Mouse (Mus musculus): Measurements from ENCODE around the gene Cped1.

Cped1 gene

DNA sequence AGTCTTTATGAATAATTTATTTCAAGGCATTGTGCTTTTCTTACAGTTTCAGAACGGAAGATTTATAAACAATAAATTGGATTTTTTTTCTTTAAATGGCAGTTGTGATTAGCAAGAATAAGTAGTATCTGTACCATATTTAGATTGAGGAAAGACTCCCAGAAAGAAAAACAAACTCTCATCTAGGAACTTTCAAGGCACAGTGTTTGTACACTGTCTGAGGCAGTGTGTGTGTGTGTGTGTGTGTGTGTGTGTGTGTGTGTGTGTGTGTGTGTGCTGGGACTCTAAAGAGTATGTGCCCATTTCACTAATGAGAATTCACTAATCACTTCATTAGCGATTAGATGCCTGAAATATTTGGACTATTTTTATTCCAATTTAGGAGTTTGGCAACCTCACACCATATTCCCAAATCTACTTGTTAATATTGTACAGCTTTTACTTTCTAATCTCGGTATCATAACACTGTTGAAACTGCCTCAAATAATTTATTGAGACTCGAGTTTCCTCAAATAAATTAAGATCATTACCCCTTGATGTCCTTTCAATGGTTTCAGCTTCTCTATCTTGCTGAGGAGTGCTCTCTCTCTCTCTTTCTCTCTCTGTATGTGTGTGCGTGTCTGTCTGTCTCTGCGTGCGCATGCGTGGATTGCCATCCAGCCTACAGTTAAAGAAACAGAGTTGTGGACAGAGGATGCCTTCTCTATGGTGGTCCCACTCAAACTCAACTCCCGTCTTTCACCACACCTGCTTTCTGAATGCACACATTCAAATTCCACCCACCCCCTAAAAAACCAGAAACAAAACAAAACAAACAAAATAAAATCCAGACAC lies 41.3 kb downstream of the Cped1 start:
- DNase-seq, result no peak

DNA sequence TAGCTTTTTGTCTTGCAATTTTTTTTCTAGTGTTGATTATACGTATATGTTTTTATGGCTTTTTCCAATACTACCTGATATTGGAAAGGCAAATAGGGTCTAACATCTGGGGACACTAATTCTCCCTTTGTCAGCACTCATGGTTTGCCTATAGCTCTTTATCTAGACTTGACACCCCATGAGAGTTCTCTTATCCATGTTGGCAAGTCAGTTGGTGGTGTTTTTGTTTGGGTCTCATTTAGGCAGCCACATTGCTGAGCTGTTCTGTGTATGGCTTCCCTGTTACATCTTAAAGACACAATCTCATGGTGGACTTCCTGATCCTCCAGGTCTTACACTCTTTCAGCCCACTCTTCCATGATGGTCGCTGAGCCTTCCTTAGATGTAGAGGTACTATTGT lies 42.1 kb downstream of the Cped1 start:
- no peak for DNase-seq

DNA sequence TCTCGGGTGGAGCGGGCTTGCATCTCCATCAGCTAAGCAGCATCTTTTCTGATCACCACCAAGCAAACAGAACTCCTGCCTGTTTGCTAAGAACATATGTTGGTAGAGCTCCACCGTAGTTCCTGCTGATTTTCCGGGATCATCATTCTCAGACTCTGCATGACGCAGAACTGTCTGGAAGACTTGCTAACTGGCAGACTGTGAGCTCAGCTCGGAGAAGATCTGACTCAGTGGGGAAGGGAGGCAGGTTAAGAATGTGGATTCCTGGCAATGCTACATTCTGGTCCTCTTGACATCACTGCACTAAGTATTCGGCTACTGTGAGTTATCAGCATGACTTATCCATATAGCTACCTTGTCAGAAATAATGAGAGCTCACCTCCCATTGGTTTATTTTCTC lies 44.7 kb downstream of the Cped1 start:
- no peak for DNase-seq

DNA sequence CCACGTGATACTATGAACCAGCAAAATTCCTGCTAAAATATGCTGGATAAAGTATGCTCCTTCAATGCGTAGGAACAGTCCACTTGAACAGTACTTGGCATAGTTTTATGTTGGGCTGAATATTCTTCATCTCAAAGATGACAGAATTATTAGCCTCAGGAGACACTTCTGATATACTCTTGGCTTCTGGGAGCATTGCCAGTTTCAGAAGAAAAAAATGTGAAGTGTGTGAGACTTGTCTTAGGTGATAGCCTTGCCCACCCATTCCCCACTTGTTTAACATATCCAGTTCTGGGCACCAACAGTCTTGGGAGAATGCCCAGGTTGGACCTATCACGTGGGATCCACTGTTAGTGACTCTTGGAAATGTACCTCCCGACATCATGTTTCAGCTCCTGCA lies 47.5 kb downstream of the Cped1 start:
- no peak for DNase-seq

DNA sequence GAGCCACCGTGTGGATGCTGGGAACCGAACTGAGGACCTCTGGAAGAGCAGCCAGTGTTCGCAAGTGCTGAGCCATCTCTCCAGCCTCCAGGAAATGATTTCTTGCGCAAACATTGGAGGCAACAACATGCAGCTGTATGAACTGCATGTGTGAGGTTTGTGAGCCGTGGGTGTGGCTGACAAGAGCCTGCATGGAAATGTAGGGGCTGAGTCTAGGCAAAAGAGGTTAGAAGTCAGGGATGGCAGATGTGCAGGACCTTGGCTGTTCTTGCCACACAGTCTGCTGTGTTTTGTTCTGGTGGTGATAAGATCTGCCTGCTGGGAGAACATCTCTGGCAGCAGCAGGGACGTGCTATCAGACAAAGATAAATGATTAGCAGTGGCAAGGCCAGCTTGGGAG lies 49.7 kb downstream of the Cped1 start:
- no peak for DNase-seq

DNA sequence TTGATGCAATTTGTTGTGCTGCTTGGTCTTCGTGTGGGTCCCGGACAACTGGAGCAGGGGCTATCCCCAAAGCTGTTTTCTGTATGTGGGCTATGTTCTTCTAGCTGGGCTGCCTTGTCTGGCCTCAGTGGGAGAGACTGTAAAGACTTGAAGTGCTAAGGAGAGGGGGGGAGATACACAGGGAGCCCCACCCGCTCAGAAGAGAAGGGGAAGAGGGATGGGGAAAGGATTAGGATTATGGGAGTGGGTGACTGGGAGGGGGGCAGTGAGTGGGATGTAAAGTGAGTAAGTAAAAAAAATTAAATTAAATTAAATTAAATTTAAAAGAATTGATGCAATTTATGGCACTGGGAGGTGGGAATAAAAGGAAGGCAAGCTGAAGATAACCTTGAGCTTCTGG lies 50.2 kb downstream of the Cped1 start:
- DNase-seq, result no peak

DNA sequence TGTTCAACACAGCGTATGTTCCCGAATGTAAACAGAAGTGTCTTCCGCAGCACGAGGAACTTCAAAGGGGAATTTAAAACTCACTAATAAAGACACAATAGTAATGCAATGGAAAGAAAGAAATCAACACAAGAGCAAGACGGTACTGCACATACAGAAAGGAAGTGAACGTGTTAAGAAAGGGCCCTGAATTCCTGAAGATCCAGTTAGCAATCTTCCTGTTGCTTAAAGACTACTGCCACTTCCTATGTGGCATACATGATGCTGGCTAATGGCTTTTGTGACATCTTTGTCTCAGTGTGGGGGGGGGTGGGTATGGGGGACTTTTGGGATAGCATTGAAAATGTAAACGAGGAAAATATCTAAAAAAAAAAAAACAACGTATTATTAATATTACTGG lies 50.7 kb downstream of the Cped1 start:
- no peak for DNase-seq

DNA sequence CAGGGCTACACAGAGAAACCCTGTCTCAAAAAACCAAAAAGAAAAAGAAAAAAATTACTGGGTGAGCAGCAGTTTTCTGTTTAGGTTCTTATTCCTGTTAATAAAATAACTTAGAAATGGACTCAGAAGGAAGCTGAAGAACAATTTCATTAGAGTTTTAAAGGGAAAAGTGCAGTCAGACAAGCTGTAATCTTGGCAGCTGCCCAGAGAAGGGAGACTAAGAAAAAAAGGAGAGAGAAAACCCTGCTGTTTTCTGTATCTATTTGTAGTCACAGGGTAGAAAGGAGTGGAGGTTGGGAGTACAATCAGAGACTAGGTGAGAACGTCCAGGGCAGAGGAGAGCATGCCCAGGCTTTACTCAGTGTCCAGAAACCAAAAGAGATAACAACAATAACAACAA lies 51.2 kb downstream of the Cped1 start:
- no peak for DNase-seq

DNA sequence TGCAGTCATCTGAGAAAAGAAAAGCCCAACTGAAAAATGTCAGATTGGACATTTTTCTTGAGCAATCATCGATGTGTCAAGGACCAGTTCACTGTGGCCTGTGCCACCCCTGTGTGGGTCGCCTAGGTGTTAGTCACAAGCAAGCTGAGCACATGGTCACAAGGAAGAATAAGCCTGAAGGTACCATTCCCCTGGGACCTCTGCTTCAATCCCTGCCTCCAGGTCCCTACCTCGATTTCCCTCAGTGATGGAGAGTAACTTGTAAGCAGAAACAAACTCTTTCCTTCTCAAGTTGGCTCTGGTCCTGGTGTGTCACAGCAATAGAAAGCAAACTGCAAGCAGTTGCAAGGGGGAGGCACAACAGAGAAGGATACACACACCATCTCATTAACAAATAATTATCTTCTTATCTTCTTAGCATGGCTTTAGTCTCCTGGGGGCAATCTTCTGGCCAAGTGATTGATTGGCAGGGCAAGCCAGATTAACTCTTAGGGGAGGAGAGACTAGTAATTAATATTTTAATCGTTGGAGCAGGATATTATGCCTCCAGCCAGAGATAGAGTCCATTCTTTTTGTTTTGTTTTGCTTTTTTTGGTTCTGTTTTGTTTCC lies 51.8 kb downstream of the Cped1 start:
- no peak for DNase-seq

DNA sequence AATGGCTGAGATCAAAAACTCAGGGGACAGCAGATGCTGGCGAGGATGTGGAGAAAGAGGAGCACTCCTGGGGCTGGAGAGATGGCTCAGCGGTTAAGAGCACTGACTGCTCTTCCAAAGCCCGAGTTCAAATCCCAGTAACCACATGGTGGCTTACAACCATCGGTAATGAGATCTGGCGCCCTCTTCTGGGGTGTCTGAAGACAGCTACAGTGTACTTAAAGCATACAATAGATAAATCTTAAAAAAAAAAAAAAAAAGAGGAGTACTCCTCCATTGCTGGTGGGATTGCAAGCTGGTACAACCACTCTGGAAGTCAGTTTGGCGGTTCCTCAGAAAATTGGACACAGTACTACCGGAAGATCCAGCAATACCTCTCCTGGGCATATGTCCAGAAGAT lies 54.0 kb downstream of the Cped1 start:
- DNase-seq, result peak; percentile 6 to 7

DNA sequence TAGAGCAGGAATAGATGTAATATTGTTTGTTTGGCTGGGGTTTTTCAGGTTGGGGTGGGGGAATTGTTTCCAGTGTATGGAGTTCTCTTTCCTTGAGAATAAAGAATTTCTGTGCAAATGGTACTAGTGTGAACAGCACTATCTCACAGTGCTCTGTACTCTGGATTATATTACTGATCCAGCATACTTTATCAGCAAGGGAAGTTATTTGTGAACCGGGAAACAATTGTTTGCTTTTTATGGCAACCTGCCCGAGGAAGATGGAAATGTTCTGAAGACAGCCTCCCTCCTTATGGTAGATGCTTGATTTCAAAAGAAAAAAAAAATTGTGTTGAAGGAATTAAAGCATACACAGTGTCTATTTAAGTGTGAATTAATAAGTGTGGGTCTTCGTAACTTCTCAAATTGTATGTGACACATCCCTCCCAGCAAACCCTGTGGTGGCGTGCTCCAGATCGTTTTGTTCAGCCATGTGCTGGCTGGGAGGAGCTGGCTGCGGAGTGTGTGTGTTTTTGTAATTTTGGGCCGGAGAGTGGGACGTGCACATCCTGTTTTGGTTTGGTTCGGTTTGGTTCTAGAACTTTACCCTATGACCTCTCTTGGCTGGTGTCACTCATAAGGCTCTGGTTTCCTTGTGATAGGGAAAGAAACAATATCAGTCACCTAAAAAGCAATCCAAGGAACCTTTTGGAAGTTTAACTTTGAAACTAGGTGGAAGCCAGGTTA lies 59.3 kb downstream of the Cped1 start:
- DNase-seq, result no peak

DNA sequence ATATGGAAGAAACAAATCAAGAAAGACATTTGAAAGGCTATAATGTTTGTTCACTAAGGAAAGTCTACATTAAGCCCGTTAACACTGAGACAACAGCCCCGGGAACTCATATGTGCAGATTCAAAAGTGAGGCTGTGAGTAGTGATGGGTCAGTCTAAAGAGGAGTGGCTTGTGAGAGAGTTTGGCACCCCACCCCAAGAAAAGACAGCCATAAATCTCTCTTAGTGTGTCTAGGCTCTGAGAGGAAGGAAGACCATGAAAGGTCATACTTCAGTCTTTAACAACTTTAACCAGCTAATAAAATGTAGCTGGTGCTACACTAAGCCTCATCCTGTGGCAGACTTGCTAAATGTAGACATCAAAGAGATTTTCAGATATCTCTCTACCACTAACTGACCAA lies 61.4 kb downstream of the Cped1 start:
- DNase-seq, result no peak

DNA sequence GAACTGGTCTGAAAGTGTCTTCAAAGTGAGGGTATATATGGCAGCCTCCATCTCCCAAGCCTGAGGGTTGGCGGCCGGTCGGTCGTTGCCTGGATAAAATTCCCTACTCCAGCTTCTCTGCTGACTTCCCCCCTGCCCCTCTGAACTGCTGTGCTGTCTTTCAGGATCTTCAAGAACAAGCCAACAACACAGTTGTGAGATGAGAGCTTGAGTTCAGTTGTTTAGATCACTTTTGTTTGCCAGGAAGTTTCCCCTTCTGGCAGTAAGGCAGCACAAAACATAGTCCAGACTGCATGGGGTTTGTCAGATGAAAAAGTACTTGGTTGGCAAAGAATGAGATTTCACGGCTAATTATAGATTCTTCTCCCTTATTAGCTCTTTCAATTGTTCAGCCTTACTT lies 63.4 kb downstream of the Cped1 start:
- no peak for DNase-seq

DNA sequence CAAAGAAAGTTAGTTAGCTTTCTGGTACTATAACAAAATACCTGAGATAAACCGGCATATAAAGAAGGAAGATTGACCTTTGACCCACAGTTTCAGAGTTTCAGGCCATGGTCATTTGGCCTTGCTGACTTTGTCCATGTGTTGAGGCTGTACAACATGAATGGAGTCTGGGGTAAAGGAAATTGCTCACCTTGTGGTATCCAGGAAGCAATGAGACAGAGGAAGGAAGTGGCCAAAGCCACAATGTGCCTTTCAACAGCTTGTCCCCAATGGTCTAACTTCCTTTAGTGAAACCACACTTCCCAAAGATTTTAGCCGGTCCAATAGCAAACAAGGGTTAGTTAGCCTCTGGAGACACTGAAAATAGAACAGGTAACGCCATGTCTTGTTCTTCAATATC lies 65.8 kb downstream of the Cped1 start:
- DNase-seq, result no peak

DNA sequence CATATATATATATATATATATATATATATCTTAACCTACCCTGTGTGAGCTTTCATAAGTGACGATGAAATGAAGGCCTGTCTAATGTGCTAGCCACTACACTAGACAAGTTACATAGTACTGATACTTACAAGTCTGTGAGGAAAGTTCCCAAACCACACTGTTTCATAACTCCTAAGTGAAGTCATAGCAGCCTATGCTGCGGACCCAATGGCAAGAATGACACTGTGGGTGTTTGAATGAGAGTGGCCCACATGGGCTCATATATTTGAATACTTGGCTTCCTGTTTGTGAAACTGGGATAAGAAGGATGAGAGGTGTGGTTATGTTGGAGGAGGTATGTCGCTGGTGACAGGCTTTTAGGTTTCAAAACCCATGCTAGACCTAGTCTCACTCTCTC lies 67.3 kb downstream of the Cped1 start:
- no peak for DNase-seq

DNA sequence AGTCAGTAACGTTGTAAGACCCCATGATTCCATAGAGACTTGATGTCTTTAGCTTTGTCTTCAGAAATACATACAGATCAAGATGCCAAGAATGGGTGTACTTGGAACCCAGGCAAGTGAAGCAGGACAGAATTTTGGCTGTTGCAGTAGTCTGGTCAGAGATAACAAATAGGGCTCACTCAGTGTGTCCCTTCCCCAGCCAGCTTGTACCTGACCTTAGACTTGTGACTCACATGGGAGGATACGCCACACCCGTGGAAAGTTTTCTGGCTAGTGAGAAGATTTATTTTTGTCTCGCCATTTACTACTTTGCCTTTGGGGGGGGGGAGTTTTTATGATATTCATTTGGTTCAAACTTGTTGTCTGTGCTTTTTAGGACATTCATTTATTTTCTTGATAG lies 78.6 kb downstream of the Cped1 start:
- DNase-seq, result no peak

DNA sequence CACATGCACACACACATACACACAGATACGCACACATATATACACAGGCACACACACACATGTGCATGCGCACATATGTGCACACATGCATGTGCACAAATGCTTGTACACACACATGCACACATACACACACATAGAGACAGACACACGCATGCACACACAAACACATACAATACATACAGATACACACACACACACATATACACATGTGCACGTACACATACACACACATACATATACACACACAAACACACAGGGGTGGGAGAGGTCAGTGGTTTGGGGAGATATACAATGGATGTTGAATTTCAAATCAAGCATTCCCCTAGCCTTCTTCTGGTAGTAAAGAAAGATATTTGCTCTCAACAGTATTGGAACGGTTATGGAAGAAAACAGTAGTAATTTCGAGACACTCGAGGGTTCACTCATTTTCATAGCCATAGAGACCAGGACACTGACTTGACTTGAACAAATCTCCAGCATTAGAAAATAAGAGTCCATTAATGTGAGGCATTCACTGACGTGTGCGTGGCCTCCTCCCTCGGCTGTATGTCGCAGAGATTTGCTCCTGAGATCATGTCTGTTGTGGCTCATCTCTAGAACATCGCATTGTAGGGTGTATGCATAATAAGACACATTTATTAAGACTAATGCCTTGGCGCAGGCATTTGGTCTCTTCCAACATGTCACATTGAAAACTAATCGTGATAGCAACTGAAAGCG lies 85.0 kb downstream of the Cped1 start:
- DNase-seq, result no peak

DNA sequence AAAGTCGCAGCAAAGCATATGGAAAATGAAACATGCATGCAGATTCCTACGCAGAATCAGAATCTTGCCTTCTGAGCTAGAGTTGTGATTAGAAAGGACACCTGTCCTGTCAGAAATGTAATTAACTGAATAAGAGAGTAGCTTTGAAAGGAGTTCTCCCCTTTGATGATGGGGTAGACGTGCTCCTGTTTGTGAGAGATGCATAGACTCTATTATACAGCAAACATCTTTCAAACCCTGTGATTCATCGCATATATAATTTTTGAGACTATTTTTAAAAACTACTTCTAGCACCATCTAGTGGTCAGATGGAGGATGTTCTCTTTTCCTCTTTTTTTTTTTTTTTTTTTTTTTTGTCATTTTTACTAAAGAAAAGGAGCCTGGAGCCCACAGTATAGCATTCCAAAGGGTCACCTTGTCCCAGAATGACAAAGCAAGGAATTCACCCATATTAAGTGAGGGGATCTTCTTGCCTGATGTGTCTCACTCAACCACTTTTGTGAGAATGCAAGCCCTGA lies 85.7 kb downstream of the Cped1 start:
- DNase-seq, result peak in 1 of 2 experiments; percentile 2

DNA sequence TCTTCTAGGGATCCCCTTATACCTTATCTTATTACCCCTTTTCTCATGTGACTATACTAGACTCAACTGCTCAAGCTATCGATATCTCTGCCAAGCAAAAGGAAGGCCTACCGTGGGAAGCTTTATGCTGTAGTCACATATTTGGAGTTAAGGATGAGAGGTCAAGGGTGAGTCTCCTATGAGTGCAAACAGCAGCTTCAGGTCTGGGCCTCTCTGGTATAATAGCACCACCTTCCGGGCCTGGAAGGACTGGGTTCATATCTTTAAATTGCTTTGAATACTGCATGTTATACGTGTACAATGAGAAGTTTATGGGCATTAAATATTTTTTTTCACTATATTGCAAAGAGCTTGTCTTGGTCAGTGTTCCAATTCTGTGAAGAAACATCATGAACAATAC lies 87.0 kb downstream of the Cped1 start:
- no peak for DNase-seq

DNA sequence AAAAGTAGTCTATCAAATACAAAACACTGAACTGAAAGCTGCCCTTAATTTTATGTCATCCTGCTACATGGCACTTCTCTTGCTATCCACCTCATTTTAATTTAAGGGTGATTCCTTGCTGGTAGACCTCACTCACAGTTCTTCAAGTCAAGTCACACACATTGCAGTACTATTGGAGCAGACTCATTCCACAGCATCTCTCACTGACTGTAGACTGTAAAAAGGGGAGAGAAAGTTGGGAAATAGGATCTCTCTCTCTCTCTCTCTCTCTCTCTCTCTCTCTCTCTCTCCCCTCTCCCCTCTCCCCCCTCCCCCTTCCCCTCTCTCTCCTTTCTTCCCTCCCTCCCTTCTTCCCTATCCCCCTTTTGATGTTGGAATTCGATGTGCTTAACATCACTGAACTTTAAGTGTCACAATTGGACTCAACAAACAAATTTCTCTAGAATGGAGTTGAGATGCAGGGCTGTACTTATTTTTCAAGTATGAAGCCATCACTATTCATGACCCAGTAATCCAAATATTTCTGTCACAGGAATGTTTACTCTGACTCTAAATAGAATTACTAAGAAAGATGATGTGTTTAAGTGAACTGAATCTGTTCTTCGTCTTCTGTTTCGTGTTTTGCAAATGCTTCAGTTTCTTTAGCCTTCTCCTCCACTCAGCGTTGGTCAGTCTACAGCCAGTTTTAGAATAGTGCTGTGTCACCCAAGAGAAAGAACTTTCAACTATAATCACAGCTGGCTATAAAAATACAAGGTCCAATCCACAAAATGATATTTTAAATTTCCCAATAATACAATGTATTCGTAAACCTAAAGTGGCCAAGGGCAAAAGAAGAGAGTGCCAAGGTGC lies 88.7 kb downstream of the Cped1 start:
- no peak for DNase-seq

DNA sequence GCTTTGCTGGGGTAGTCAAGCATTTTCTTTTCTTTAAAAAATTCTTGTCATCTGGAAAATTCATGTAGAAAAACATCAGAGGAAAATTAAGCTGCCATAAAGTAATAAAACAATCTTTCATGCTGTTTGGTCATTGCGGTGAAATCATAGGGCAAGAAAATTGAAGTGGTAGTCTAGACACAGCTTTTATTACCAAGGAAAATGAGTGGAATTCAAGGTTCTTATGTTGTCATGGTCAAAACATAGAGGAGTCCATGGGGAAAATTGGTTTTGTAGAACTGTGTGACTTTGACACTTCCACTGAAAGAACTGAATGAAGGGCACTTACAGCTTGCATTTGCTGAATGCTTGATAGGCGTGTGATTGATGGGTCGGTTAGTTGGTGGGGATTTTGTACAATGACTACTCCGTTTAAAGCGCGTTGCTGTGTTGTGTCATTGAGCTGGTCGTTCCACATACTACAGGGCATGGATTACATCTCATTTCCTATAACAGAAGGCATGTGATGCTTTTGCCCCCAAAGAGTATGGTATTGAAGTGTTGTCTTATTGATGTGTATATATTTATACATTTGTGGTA lies 93.1 kb downstream of the Cped1 start:
- DNase-seq, result no peak

DNA sequence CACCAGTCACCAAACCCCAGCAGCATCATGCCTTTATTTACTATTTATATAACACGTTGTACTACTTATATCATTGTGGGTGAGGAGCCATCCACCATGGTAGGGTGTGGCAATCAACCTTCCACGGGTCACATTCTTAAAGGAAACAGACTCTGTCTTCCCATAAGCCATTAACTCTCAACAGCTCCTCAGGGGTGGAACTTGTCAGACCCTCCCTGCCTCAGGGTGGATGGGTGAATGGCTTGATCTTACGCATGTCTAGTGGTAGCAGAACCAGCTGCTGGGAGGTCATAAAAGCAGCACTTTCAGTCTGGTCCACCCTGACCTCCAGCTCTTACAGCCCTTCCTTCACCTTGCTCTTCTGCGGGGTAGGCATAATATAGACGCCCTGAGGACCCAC lies 100.3 kb downstream of the Cped1 start:
- no peak for DNase-seq
